Mouse (Mus musculus) erythroblast, embryonic 14.5 days (primary cell): Measurements from ENCODE around the gene Bnipl.

Experiments
- GATA1 ChIP-seq: IDR thresholded peaks from 2 replicates; pipeline ENCODE4 v1.6.1; 2012; ENCODE audit warnings: low read length, inconsistent platforms, mixed read lengths
- TAL1 ChIP-seq: IDR thresholded peaks from 3 replicates; pipeline ENCODE4 v1.6.1; 2012; ENCODE audit warnings: low read length, inconsistent platforms, mixed read lengths

- TF ChIP-seq TAL1 = no peak
- no peak for TF ChIP-seq GATA1
These were observed 15.3 kb downstream of the Bnipl start for GRCm38 (mm10) chr3:95235386-95236301.
